Mouse (Mus musculus) gastrocnemius, postnatal 4 days (tissue): Measurements from ENCODE around the gene Serpinb6c. TPM values are rescaled to one million over a fixed set of nuclear protein-coding genes. Genes with fewer than 3 reads are reported as not detected.
"Not testable (repeated sequence)": the region's sequence is repeated elsewhere in the genome, so short reads cannot be mapped to it uniquely, and the experiment has no call there.

Experiments used
- DNase-seq, 2 experiments: peaks; one replicate each; pipeline ENCODE4 v3.0.0; 2021 to 2022; ENCODE audit warnings: low spot score in 2 of 2, mixed read lengths in 2 of 2
- long read RNA-seq, 2 experiments: library from polyadenylated mRNA; stranded (forward); transcript quantifications; one replicate each; pipeline ENCODE4 v2.0.0; 2021
- total RNA-seq, 2 experiments: library from RNA; stranded (reverse); gene quantifications; 2 replicates each; pipeline ENCODE4 v1.2.3; 2021

The Serpinb6c gene
- under 1 TPM; 0.26 to 0.42 TPM for total RNA-seq
- long read RNA-seq, experiment 1, result 0 reads
- long read RNA-seq, experiment 2, result 0 reads

- no peak for DNase-seq
Observed at GRCm38 (mm10) chr13:33905176-33905954, at the start of gene Serpinb6c. Gene Serpinb6c, minus strand, starts transcription at chr13:33905708.

- no peak for DNase-seq
Observed at GRCm38 (mm10) chr13:33952947-33953346, 47.4 kb upstream of the Serpinb6c start.

- DNase-seq, result no peak
Observed at GRCm38 (mm10) chr13:33952075-33952449, 46.6 kb upstream of the Serpinb6c start.

GRCm38 (mm10) chr13:33951308-33952074 lies 46.0 kb upstream of the Serpinb6c start:
- no peak for DNase-seq

- no peak for DNase-seq
Observed at GRCm38 (mm10) chr13:33942212-33942779, 36.8 kb upstream of the Serpinb6c start.

GRCm38 (mm10) chr13:33941288-33941808 lies 35.8 kb upstream of the Serpinb6c start:
- DNase-seq, result no peak

DNA sequence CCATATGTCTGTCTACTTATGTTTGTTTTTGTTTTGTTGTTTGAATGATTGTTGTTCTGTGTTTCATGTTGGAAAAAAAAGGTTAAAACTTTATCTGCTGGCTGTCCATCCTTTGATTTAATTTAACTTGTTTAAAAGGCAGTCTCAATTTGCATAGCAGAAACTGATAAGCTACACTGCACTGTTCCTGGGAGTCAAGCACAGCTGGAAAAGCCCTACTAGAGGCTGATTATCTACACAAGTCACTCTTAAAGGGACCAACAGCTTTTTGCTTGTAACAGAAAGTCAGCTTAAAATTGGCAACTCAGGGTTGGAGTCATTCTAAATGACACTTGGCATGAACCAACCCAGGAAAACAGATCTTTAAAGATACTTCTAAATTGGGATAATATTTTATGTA lies 32.1 kb upstream of the Serpinb6c start:
- DNase-seq, result not testable (repeated sequence)

GRCm38 (mm10) chr13:33937151-33937550 lies 31.6 kb upstream of the Serpinb6c start:
- no peak for DNase-seq

DNA sequence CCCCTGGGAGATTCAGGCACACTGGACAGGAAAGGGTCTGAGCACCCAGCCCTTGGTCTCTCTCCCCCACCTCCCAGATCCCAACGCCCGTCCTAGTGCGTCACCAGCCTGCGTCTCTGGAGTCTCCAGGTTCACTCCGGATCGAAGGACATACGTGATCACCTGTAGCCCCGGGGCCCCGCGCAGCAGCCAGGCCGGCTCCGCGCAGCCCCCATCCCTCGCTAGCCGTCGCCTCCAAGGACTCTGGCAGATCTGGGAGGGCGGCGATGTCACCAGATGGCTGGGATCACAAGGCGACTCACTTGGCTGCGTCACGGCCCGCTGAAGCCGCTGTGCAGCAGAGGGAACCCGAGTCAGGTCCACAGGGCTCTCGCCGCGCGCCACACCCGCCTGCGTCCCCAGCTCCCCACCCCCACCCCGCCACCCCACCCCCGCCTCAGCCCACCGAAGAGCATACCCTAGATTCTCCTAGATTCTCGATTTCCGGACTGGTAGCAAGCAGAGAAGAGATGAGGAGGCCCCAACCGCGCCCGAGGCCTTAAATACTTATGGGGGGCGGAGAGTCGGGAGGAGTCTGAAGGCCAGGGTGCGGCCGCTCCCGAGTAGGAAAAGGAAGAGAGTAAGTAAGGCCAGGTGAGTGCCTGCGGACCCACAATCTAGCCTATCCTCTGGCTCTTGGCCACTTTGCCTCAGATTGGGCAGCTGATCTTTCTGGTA lies 30.1 kb upstream of the Serpinb6c start:
- peak; percentile 33 to 61 for DNase-seq

DNA sequence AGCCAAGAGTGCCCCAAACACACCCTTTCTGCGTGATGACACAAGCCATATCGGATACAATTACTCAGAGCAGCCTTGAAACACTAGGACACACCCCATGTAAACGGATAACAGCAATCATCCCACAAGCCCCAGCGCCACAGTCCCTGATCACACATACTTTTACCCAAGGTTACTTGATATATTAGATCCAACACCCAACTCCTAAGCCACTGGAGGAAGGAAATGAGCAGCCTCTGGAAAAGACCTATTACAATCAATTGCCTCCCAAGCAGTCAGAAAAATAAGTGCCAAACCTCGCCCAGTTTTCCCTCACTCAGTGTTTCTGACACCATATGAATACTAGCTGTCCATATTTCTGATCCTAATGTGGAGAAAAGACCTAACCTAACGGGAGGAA lies 29.2 kb upstream of the Serpinb6c start:
- no peak for DNase-seq

GRCm38 (mm10) chr13:33930912-33931311 lies 25.4 kb upstream of the Serpinb6c start:
- DNase-seq, result peak in 1 of 2 experiments; percentile 22

DNA sequence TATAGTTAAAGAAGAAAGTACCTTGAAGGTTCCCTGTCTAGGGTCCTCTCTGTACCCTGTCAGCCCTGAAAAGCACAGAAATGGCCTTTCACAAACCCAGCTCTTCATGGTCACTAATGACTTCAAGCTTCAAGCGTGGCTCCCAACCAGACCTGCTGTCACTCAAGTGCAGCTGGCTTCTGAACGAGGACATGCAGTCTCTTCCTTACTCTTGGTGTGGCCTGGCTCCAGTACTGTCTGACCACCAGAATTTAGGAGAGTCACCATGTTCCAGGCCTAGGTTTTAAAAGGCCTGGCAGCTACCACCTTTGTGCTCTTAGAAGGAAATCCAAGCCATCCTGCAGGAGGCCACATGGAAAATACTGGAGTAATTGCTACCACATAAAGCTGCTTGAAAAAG lies 24.8 kb upstream of the Serpinb6c start:
- DNase-seq, result no peak

GRCm38 (mm10) chr13:33921699-33922098 lies 16.2 kb upstream of the Serpinb6c start:
- DNase-seq, result no peak

DNA sequence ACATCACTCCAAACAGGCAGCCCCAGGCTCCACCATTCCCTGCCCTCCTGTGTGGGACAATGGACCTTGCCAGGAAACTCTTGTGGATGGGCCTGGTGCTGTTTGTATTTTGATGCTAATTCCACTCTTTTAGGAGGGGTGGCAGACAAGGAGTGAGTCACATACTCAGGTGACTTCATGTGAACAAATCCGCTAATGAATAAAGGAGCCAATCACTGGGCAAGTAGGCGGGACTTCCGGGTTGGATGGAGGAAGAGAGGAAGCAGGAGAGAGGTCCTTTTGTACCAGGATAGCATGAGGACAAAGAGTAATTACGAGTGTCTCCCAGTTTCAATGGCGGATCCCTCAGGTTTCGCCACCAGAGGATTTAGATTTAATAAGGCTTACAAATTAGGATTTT lies 15.5 kb upstream of the Serpinb6c start:
- DNase-seq, result no peak

DNA sequence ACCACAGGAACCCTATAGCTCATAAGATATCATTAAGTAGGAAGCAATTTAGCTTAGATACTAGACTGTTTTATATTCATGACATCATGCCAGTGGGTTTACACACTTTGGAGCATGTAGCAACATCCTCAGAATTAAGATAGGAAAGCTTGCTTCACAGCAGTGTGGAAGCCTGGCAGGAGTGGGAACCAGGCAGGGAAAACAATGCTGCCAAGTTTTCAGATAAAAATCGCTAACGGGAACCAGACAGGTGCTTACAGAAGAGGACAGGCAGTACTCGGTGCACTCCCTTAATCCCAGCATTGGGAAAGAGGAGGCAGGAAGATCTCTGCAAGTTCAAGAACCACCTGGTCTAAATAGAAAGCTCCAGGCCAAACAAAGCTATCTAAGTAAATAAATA lies 1.3 kb upstream of the Serpinb6c start:
- DNase-seq, result no peak

DNA sequence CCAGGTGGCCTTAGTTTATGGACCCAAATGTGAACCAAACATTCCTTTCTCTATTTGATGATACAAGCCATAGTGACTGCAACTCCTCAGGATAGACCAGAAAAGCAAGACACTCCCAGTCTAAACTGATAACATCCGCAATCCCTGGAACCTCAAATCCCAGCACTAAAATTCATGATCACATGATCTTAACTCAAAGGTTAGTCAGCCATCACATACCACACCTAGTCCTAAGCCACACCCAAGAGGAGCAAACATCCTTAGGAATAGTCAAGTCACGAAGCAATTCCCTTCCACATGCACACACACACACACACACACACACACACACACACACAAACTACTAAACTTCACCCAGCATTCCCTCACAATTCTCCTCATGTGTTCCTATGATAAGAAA lies 2.2 kb downstream of the Serpinb6c start:
- no peak for DNase-seq

GRCm38 (mm10) chr13:33894207-33894606 lies 11.3 kb downstream of the Serpinb6c start:
- DNase-seq, result peak in 1 of 2 experiments; percentile 21

DNA sequence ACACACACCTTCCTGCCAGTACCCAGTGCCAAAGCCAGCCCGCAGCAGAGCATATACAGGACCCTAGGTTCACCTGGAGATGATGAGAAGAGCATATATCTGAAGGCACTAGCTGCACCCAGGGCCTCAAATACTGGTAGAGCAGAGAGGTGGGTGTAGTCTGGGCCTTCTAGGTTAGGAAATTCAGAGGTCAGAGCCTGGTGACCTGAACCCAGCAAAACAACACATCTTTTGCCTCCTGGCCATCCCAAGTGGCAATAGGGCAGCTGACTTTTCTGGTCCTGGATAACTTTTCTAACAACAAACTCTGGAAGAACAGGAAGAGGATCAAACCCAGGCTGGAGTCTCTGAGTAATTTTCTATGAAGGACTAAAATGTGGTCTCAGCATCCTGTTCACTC lies 62.2 kb downstream of the Serpinb6c start, which contains the start of gene Serpinb6e:
Serpinb6e (minus strand) TSS at position 101 of the 400 bp plus-strand sequence.
- DNase-seq, result no peak

- DNase-seq, result no peak
Observed at GRCm38 (mm10) chr13:33830751-33831150, 74.8 kb downstream of the Serpinb6c start.
